Mouse (Mus musculus): Measurements from ENCODE around the gene Gadd45b.
A peak's percentile ranks its signal among the peaks of the same experiment; 100 is the strongest.

DNA sequence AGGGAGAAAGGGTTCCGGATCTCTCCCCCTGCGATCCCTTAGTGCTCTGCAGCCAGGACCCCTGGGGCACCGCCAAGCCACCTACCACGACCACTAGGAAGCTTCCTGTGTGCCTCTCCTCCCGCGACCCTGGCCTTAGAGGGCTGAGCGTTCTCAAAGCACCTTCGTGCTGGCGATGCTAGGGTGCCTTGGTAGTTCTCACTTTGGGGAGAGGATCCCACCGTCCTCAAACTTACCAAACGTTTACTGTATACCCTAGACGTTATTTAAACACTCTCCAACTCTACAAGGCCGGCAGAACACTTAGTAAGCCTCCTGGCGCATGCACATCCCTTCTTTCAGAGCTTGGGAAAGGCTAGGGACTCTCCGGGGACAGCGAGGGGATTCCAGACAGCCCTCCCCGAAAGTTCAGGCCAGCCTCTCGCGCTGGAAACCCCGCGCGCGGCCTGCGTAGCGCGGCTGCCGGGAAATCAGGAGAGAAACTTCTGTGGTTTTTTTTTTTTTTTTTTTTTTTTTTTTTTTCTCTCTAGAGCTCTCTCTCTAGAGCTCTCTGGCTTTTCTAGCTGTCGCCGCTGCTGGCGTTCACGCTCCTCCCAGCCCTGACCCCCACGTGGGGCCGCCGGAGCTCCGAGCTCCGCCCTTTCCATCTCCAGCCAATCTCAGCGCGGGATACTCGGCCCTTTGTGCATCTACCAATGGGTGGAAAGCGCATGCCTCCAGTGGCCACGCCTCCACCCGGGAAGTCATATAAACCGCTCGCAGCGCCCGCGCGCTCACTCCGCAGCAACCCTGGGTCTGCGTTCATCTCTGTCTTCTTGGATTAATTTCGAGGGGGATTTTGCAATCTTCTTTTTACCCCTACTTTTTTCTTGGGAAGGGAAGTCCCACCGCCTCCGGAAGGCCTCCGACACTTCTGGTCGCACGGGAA, at the start of gene Gadd45b:
- no peak for TF ChIP-seq CTCF (IDR thresholded peaks at IDR 0.05; ENCODE audit: low read depth)
- TF ChIP-seq EP300 (IDR thresholded peaks at IDR 0.05; ENCODE audit: low read depth): peak; percentile 56; the same call in 1 of the 2 replicates

Data from heart, postnatal 0 days (tissue).